Mouse (Mus musculus): ENCODE measurements around the gene Lrrk1. TPM values are rescaled to one million over a fixed set of nuclear protein-coding genes. Genes with fewer than 3 reads are reported as not detected.

The Lrrk1 gene
- polyA plus RNA-seq (2015; fragmentation: Nextera tagmentation; extraction: Ambion mirVana): 19.5 and 19.7 TPM in 2 replicates

DNA sequence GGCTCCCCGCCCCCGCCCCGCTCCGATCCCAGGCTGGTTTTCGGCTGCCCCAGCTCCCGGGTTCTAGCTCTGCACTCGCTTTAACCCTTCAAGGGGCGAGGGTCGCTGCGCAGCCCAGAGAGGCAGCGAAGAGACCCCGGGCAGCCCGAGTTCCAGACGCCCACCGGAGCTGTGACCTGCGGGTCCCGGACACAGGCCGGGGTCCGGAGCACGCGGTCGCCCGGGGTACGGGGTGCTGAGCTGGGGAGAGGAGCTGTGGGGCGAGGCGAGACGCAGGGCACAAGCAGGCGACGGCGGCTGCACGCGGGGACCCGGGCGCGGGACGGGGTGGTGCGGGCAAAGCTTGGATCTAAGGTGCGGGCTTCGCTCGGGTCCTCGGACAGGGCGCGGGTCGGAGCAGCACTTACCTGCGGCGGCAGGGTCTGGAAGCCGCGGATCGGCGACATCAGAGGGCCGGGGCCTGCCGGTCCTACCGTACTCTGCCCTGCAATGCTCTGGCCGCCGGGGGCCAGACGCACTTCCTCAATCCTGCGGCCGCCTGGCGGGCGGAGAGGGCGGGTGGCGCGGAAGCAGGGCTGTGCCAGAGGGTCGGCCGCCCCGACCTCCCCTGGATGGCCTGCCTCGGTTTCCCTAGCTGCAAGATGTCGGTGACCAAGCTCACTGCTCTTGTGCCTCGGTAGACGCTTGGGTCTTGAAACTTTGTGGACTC lies at the start of gene Lrrk1:
Gene Lrrk1, minus strand, starts transcription at position 538 of the 709 bp plus-strand sequence.
- WGBS: under 1% methylated on average over 70 of the region's 70 CpGs
- Histone ChIP-seq H3K4me2 (peak within 1 kb of the TSS; percentile 91), H3K27ac (peak within 1 kb of the TSS; percentile 55), H3K36me3 (no peaks in the 10 kb centered on the region), H3K4me1 (peaks cover 13% of the 10 kb centered on the region), H3K9me3 (no peaks in the 10 kb centered on the region), H3K27me3 (replicated peaks) (no peaks in the 10 kb centered on the region), H3K4me3 (replicated peaks) (peak within 1 kb of the TSS; percentile 79), H3K9ac (peak within 1 kb of the TSS; percentile 55)
- peak; percentile 75; the same call in 1 of the 2 replicates for ATAC-seq (ENCODE audit: insufficient read depth, low FRiP score, low read depth)

GRCm38 (mm10) chr7:66434453-66434935 lies 46.3 kb upstream of the Lrrk1 start:
- ATAC-seq (ENCODE audit: insufficient read depth, low FRiP score, low read depth): no peak
- WGBS: 29% methylated on average over 10 of the region's 10 CpGs
- Histone ChIP-seq H3K36me3 (no peaks in the 10 kb centered on the region), H3K4me1 (no peaks in the 10 kb centered on the region), H3K4me3 (replicated peaks) (no peak overlapping the region), H3K27ac (no peak overlapping the region), H3K4me2 (no peak overlapping the region), H3K9ac (no peak overlapping the region), H3K9me3 (no peaks in the 10 kb centered on the region), H3K27me3 (replicated peaks) (no peaks in the 10 kb centered on the region)

- H3K4me1 ChIP-seq: peaks cover 10% of the 10 kb centered on the region; the same call in 1 of the 2 replicates
- H3K36me3 ChIP-seq: no peaks in the 10 kb centered on the region
- peak within 1 kb of the TSS; percentile 90 for H3K4me2 ChIP-seq
- peak within 1 kb of the TSS; percentile 44 for H3K4me3 ChIP-seq (replicated peaks)
- ATAC-seq (ENCODE audit: insufficient read depth, low FRiP score, low read depth): peak; percentile 73
- WGBS: under 1% methylated on average over 53 of the region's 56 CpGs
- no peaks in the 10 kb centered on the region for H3K9me3 ChIP-seq
- H3K27ac ChIP-seq: no peak within 1 kb of the TSS
- peaks cover 41% of the 10 kb centered on the region for H3K27me3 ChIP-seq (replicated peaks)
- peak within 1 kb of the TSS; percentile 13; the same call in 1 of the 2 replicates for H3K9ac ChIP-seq
Measured at GRCm38 (mm10) chr7:66427437-66428161, 39.4 kb upstream of the Lrrk1 start, which contains the start of gene Aldh1a3. Gene Aldh1a3 (minus strand): TSS chr7:66427517.

DNA sequence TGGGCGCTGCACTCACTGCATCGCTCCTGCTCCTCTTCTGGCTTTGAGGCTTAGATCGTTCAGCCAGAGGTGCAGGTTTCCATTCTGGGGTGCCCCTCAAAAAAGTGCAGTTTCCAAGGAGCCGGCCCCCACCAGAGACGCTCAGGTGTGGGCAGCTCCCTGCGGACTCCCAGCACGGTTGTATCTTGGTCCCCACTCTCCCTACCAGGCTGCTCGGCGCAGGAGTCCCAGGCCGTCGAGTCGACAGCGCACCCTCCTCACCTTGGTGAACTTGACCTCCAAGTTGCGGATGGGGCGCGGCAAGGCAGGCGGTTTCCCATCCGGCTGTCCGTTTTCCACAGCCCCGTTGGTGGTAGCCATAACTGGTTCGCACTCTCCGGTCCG lies 38.9 kb upstream of the Lrrk1 start:
- peak overlapping the region; percentile 13; the same call in 1 of the 2 replicates for H3K9ac ChIP-seq
- H3K27me3 ChIP-seq (replicated peaks): peaks cover 41% of the 10 kb centered on the region
- H3K4me1 ChIP-seq: peaks cover 10% of the 10 kb centered on the region; the same call in 1 of the 2 replicates
- no peak for ATAC-seq (ENCODE audit: insufficient read depth, low FRiP score, low read depth)
- no peaks in the 10 kb centered on the region for H3K36me3 ChIP-seq
- under 1% methylated on average over 23 of the region's 23 CpGs for WGBS
- H3K4me2 ChIP-seq: peak overlapping the region; percentile 90
- no peaks in the 10 kb centered on the region for H3K9me3 ChIP-seq
- H3K4me3 ChIP-seq (replicated peaks): peak overlapping the region; percentile 44
- no peak overlapping the region for H3K27ac ChIP-seq

GRCm38 (mm10) chr7:66421903-66422302 lies 33.8 kb upstream of the Lrrk1 start:
- no peak overlapping the region for H3K4me3 ChIP-seq (replicated peaks)
- H3K36me3 ChIP-seq: no peaks in the 10 kb centered on the region
- H3K27ac ChIP-seq: no peak overlapping the region
- H3K4me2 ChIP-seq: no peak overlapping the region
- peaks cover 25% of the 10 kb centered on the region for H3K27me3 ChIP-seq (replicated peaks)
- no peaks in the 10 kb centered on the region for H3K9me3 ChIP-seq
- WGBS: 66% methylated on average over 8 of the region's 8 CpGs
- ATAC-seq (ENCODE audit: insufficient read depth, low FRiP score, low read depth): no peak
- H3K4me1 ChIP-seq: 0 out of 2 replicates have a peak, but pooled peaks cover 2% of the 10 kb centered on the region
- H3K9ac ChIP-seq: no peak overlapping the region

DNA sequence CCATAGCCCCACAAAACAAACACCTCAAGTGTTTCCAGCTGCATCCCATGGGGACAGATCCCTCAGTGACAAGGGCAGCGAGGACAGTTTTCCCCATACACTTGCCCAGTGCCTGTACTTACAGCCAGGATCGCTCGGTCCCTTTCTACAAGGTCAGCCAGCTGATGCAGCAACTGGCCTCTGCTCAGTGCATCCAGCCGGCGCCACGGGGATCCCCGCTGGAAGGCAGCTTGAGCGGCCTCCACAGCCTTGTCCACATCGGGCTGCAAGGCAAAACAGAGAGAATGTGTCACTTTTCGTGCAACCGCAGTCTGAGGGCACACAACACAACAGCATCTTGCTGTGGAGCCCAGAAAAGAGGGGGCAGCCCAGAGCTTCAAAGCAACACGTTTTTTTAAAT lies 30.8 kb upstream of the Lrrk1 start:
- H3K4me1 ChIP-seq: no peaks in the 10 kb centered on the region
- 53% methylated on average over 12 of the region's 12 CpGs for WGBS
- H3K36me3 ChIP-seq: no peaks in the 10 kb centered on the region
- H3K4me2 ChIP-seq: no peak overlapping the region
- no peaks in the 10 kb centered on the region for H3K27me3 ChIP-seq (replicated peaks)
- H3K9ac ChIP-seq: no peak overlapping the region
- ATAC-seq (ENCODE audit: insufficient read depth, low FRiP score, low read depth): no peak
- H3K9me3 ChIP-seq: no peaks in the 10 kb centered on the region
- no peak overlapping the region for H3K27ac ChIP-seq
- H3K4me3 ChIP-seq (replicated peaks): no peak overlapping the region

DNA sequence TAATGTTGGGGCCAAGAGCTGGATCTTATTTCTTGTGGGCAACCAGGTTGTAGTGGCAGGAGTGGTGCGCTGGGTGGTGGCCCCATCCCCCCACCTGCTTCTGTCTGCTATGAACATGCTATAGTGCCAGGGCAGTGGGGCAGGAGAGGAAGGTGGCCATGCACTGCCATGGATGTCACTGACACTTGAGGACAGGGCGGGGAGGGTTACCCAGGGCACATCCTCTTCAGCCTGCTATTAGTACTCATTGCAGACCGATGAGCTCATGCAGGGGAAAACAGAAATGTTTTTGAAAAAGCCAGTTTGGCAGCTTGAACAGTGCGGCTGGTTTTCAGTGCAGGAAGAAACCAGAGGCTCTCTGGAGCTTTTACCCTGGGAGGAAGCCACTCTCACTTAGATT lies 28.7 kb upstream of the Lrrk1 start:
- H3K4me3 ChIP-seq (replicated peaks): no peak overlapping the region
- no peaks in the 10 kb centered on the region for H3K4me1 ChIP-seq
- H3K27ac ChIP-seq: no peak overlapping the region
- H3K27me3 ChIP-seq (replicated peaks): no peaks in the 10 kb centered on the region
- H3K36me3 ChIP-seq: no peaks in the 10 kb centered on the region
- ATAC-seq (ENCODE audit: insufficient read depth, low FRiP score, low read depth): no peak
- WGBS: 67% methylated on average over 4 of the region's 4 CpGs
- no peak overlapping the region for H3K9ac ChIP-seq
- H3K9me3 ChIP-seq: no peaks in the 10 kb centered on the region
- no peak overlapping the region for H3K4me2 ChIP-seq

GRCm38 (mm10) chr7:66413093-66413492 lies 24.9 kb upstream of the Lrrk1 start:
- 75% methylated on average over 7 of the region's 7 CpGs for WGBS
- H3K27ac ChIP-seq: no peak overlapping the region
- ATAC-seq (ENCODE audit: insufficient read depth, low FRiP score, low read depth): no peak

DNA sequence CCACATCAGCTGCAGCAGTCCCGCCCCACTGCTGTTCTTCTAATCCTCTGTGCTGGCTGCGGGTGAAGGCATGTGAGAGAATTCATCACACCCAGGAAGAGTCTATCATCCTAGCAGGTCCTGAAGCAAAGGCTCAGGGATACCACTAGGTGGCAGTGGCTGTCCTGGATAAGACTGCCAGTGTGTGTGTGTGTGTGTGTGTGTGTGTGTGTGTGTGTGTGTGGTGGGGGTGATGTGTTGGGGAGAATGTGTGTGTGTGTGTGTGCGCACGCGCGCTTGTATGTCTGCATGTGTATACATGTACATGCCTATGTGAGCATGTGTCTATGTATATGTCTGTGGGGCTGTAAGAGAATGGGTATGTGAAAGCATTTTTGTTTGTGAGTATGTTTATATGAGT lies 21.3 kb upstream of the Lrrk1 start:
- Histone ChIP-seq H3K4me3 (replicated peaks) (no peak overlapping the region), H3K27ac (no peak overlapping the region), H3K36me3 (no peaks in the 10 kb centered on the region), H3K4me2 (no peak overlapping the region), H3K9me3 (no peaks in the 10 kb centered on the region), H3K27me3 (replicated peaks) (no peaks in the 10 kb centered on the region), H3K4me1 (no peaks in the 10 kb centered on the region), H3K9ac (no peak overlapping the region)
- 72% methylated on average over 6 of the region's 6 CpGs for WGBS
- ATAC-seq (ENCODE audit: insufficient read depth, low FRiP score, low read depth): no peak

More at GRCm38 (mm10) chr7:66413093-66413492, 24.9 kb upstream of the Lrrk1 start:
- H3K4me1 ChIP-seq: no peaks in the 10 kb centered on the region
- no peaks in the 10 kb centered on the region for H3K9me3 ChIP-seq
- no peak overlapping the region for H3K9ac ChIP-seq
- no peak overlapping the region for H3K4me2 ChIP-seq
- no peaks in the 10 kb centered on the region for H3K36me3 ChIP-seq
- no peak overlapping the region for H3K4me3 ChIP-seq (replicated peaks)
- H3K27me3 ChIP-seq (replicated peaks): no peaks in the 10 kb centered on the region

GRCm38 (mm10) chr7:66406971-66407370 lies 18.8 kb upstream of the Lrrk1 start:
- ATAC-seq (ENCODE audit: insufficient read depth, low FRiP score, low read depth): no peak
- Histone ChIP-seq H3K4me3 (replicated peaks) (no peak overlapping the region), H3K4me2 (no peak overlapping the region), H3K9ac (no peak overlapping the region), H3K27ac (no peak overlapping the region), H3K27me3 (replicated peaks) (no peaks in the 10 kb centered on the region), H3K4me1 (0 out of 2 replicates have a peak, but pooled peaks cover 3% of the 10 kb centered on the region), H3K36me3 (no peaks in the 10 kb centered on the region), H3K9me3 (no peaks in the 10 kb centered on the region)
- WGBS: 60% methylated on average over 8 of the region's 8 CpGs

- 0 out of 2 replicates have a peak, but pooled peaks cover 3% of the 10 kb centered on the region for H3K4me1 ChIP-seq
- H3K9ac ChIP-seq: no peak overlapping the region
- no peaks in the 10 kb centered on the region for H3K9me3 ChIP-seq
- ATAC-seq (ENCODE audit: insufficient read depth, low FRiP score, low read depth): no peak
- no peaks in the 10 kb centered on the region for H3K36me3 ChIP-seq
- 38% methylated on average over 13 of the region's 13 CpGs for WGBS
- H3K27ac ChIP-seq: no peak overlapping the region
- no peak overlapping the region for H3K4me2 ChIP-seq
- H3K27me3 ChIP-seq (replicated peaks): no peaks in the 10 kb centered on the region
- no peak overlapping the region for H3K4me3 ChIP-seq (replicated peaks)
Measured at GRCm38 (mm10) chr7:66405951-66406721, 18.0 kb upstream of the Lrrk1 start.

All from stomach, embryonic 15.5 days (tissue).